Mouse (Mus musculus) right cerebral cortex, adult 2 months (tissue): ENCODE measurements around the gene Uap1.
A peak's percentile ranks its signal among the peaks of the same experiment; 100 is the strongest.

Experiments
- DNase-seq, 2 experiments: peaks; one replicate each; pipeline ENCODE4 v3.0.0; 2021 to 2022; ENCODE audit warnings: low spot score in 2 of 2

Uap1 gene

DNA sequence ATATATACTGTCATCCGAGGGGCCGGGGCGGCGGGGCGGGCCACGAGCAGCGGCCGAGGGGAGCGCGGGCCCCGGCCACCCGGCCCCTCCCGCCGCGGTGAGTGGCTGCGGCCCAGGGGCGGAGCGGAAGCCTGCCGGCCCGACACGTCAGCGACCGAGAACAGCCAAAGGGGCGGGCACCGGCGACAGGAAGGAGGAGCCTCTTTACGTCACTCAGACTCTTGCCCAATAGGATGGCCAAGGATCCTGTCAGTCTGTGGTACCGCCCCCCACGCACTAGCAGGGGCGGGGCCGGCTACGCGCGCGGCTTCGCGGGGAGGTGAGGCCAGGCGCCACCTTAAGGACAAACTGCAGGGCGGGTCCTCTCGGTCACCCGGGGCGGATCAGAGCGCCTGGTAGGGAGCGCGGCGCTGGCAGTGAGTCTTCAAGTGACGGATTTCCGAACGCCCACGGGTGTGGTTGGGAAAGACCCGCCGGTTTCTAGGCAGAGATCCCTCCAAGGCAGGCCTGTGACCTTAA is at the start of gene Uap1:
Uap1 (minus strand) TSS at position 144 of the 519 bp plus-strand sequence.
- DNase-seq: peak; percentile 94 to 97

DNA sequence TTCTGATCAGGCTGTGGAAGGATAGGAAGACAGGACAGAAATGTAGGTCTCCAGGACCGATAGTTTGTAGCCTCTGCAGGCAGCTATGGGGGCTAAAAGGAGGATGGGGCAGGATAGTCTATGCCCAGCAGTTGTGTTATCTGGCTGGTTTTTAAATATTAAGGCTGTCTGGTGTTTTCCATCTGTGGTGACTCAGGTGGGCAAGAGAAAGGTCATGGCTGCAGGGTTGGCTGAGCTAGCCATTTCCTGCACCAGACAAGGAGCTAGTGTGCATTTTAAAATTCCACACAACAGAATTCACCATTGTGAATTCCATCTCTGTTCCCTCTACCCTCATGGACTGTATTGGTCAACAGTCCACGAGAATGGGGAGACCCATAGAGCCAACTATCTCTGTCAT is 48.5 kb upstream of the Uap1 start:
- no peak for DNase-seq

GRCm38 (mm10) chr1:170220351-170220750 is 45.6 kb upstream of the Uap1 start:
- DNase-seq: no peak

DNA sequence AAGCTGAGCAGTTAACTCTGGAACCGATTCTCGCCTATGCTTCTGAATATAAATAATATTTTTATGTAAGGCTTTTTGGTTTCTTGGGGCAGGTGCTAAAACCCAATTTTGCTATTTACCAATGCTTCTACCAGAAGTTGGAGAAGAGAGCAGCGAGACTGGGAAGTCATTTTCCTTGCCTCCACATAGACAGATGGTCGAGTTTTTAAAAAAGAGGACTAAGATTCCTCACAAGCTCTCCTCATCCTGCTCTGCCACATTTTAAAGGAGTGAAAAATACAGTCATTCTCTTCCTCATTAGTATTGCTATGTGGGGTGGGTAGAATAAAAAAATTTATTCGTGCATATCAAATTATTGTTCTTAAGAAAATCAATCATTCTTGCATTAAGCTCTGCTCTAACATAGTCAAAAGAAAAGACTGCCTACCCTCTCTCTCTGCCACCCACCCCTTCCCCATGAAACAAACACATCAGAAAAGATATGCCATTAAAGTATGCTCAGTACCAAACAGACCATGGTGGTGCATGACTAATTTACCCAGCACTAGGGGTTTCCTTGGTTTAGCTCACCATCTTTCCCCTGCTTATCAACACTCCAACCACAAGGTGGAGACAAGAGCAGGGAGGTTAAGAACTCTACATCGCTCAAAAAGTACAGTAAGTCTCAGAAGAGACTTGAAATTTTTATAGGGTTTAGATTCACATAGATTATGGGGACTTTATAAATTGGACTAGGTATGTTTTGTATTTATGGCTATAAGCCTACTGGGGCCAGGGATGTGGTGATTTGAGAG is 43.5 kb upstream of the Uap1 start:
- DNase-seq: no peak

DNA sequence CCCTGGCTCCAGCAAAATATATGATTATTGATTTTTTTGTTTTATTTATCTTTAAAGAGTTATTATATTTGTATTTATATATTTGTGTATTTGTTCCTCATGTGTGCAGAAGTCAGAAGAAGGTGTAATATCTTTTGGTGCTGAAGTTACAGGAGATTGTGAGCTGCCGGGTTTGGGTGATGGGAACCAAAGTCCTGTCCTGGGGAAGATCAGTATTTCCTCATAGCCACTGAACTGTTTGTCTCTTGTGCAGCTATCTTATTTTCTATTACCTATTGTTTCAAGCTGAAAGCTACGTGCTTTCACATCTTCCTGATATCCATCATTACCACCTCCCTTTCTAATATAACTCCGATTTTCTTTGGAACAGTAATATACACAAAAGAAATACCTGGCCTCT is 40.8 kb upstream of the Uap1 start:
- no peak for DNase-seq

DNA sequence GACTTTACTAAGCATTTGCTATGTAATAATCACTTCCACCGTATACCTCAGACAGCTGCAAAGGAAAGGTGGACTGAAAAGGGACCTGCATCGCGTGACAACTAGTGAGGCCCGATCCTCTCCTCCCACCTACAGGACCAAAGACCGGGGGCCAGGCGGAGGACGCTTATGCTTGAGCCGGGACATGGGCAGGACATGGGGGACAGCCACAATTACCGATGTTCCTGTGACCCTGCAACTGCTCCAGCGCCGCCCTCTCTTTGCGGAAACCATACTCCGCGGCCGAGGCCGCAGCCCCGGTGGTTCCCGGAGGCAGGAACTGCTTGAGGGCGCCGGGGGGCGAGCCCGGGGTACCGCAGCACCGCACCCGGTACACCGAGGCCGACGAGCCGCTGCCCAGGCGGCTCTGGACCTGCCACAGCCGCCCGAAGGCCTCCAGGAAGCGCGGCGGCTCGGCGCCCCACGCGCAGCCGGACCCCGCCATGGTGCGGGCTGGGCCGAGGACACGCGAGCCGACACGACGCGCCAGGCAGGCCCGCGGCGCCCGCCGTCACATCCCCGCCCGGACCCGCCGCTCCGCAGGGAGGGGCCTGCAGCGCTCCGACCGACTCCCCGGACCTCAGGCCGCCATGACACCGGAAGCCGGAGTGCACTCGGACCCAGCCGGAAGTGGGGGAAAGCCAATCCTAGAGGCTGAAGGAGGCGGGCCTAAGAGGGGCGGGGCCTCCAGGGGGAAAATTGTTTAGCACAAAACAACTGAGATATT is 40.2 kb upstream of the Uap1 start, which contains the start of gene Uhmk1:
Uhmk1 (minus strand) TSS at position 641 of the 766 bp plus-strand sequence.
- peak; percentile 88 to 90 for DNase-seq

DNA sequence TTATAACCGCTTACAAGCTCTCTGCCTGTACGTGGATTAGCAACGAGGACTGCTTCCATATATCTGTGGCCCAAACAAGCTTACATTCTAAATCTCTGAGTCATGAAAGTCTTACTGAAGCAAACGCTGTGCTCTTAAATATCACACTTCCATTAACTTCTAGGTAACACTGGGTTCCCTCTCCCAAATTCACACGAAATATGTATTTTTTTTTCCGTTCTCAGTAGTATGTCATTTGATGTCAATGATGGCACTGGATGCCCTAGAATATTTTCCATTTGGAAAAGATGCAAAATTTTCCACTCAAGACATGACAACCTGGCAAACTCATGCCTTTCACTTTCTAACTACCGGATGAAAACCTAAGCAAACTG is 39.6 kb upstream of the Uap1 start:
- DNase-seq: no peak

DNA sequence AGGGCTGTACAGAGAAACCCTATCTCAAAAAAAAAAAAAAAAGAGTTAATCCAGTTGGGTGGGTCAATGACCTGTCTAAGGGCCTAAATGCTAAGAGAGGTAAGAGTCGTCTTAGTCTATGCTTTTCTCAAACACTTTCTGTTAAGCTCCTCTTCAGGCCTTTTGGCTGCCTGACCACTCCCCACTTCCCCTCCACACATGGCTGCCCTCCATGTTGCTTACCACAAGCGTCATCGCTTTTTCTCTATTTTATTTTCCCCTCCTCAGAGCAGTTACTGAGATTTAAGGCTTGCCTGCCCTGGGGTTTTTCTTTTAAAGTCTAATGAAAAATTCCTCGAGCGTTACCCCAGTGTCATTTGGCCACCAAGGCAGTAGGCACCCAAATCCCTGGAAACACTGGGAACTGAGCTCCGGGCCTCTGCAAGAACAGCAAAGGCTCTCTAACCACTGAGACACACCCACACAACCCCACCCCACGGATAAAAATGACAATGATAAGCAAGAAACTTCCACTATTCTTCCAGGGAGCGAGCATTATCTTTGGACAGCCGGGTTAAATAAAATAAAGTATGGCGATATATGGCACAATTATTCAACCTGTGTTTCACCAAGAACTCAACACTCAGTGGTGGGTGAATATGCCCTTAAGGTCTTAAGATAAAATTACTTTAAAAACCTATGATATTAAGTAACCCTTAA is 38.6 kb upstream of the Uap1 start:
- no peak for DNase-seq

DNA sequence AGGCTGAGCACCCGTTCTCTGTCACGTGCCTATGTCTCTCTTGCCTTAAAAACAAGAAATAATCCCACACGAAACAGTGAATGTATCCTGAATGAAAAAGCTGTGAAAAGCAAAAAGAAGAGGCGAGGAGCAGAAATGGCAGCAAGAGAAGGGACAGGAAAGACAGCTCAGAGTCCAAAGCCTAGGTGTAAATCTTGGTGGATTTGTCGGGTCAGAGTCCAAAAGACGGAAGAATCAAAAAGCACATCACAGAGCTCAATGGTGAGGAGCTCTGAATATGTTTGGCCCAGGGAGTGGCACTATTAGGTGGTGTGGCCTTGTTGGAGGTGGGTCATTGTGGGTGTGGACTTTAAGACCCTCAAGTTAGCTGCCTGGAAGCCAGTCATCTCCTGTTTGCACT is 31.6 kb upstream of the Uap1 start:
- no peak for DNase-seq

DNA sequence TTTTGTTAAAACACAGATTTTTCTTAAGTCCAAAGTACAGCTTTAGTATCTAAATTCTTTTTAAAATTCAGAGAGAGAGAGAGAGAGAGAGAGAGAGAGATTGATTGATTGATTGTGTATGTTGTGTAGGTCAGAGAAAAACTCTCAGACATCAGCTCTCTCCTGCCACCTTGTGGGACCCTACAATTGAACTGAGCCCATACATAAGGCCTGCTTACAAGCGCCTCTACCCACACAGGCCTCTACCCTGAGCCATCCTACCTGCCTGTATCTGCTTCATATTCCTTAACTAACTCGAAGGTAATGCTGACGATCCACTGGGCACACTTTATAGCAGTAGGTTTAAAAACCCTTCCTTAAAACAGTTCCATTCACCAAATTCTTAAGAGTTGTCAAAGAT is 25.6 kb upstream of the Uap1 start:
- DNase-seq: peak; percentile 48 to 52

- no peak for DNase-seq
Measured at GRCm38 (mm10) chr1:170196211-170196610, 21.5 kb upstream of the Uap1 start.

DNA sequence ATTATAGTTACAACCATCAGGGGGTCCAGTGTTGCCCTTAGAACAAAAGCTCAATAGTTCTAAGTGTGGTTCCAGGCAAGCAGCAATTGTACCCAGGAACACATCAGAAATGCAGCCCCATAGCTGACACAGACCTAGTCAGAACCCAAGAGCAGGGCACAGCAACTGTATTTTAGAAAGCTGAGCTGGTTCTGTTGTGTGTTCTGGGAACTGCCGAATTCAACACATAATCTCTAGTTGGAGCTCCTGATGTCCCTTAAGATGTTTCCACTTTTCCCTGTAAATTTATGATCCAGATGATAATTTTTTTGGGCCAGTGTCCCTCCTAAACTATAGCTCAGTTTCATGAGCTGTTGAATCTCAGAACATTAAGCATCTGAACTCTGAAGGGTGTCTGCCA is 17.2 kb upstream of the Uap1 start:
- no peak for DNase-seq

- DNase-seq: no peak
Measured at GRCm38 (mm10) chr1:170190225-170190624, 15.5 kb upstream of the Uap1 start.

- DNase-seq: peak in 1 of 2 experiments; percentile 28
Measured at GRCm38 (mm10) chr1:170188601-170189000, 13.8 kb upstream of the Uap1 start.

DNA sequence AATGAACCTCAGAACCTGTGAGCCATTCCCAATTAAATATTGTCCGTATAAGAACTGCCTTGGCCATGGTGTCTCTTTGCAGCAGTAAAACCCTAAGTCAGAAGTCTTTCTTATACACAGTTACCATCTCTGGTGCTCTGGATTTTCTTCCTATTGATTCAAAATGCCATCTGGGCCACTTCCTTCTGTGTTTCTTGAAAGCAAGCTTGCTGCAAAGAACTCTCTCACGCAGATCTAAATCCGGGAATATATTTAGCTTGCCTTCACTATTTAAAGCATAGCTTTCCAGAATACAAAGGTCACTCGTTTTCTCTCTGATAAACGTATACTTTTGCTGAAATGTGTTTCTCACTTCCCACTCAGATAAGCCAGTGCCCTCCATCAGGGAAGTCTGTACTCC is 11.8 kb upstream of the Uap1 start:
- DNase-seq: peak; percentile 31 to 32

DNA sequence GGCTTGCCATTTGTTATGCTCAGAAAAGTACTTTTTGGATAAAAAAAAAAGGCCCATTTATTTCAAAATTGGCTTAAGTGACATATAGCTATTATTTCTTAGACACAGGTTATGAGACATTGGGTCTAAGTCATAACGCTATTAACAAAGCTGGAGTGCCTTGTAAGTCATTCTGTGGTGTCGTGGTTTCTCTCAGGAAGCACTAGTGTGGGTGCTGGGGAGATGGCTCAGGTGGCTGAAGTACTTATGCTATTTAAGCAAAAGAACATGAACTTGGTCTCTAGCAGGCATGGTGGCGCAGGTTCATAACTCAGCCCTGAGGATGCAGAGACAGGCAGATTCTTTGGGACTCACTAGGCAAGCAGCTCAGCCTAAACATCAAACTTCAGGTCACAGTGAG is 10.4 kb upstream of the Uap1 start:
- DNase-seq: no peak

- DNase-seq: no peak
Measured at GRCm38 (mm10) chr1:170182706-170183105, 7.9 kb upstream of the Uap1 start.

DNA sequence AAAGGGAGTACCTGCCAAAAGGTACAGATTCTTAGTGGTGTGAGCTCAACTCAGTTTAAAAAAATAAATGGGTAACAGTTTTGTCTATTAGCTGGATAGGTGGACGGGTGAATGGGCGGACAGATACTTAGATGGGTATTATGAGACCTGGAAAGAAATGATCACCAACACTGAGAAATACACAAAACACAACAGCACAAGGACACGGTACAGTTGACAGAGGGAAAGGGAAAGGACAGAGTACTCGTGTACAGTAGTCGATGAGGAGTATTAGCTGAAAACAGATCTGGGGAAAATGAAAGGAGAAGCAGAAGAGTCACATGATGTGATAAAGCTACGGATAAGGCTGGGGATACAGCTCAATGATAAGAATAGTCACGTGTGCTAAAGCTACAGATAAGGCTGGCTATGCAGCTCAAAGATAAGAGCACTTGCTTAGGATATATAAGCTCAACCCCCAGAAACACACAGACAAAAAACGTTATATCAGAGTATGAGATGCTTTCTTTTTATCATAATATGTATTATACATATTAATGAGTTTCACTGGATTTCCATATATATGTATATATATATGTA is 2.0 kb upstream of the Uap1 start:
- DNase-seq: no peak

DNA sequence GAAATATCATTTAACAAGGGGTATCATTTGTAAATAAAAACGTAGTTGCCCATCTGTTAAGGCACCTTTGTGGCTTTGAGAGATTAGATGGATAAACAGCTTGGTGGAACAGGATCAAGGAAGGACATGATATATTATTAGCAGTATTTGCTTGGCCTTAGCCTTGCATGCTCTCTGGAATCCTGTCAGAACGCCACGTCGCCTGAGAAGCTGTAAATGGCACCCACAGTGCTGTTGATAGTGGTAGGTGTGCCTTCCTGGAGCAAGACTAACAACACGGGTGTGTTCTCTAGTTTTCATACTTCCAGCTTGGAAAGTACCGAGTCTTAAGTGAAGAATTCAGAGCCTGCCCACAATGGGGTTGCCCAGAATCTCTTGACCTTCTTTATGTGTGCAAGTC is 1.1 kb upstream of the Uap1 start:
- DNase-seq: no peak

DNA sequence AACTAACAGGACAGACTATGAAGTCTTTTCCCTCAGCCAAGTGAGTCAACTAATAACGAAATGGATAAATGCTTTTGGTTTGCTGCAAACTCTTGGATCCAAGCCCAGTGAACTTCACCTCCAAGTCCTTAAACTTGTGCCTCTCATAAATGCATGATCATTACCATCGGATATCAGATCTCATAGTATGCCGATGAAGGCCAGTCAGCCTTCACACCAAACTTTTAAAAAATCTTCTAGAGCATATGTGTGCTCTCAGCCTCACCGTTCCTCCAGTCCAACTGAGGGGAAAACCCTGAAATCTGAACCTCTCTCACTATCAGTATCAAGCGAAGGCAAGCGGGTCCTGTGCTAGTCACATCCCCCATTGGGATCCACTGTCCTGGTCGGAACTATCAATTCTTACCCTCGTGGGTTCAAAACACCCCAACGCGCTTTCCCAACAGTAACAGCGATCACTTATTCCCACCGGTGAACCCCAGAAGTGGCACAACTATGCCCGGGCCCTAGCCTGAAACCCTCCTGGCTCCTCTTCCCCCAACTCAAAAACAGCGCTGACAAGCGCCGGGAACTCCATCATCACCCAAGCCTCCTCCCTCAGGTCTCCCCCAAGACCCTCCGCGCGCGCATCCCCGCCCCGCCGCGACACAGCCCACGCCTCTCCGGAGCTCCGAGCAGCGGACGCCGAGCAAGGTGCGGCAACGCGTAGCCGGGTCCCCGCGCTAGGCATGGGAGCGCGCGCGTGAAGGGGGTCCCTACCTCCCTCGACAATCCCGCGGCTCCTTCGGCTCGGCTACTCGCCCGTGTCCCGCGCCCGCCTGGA is 555 bp downstream of the Uap1 start:
- DNase-seq: peak; percentile 20

DNA sequence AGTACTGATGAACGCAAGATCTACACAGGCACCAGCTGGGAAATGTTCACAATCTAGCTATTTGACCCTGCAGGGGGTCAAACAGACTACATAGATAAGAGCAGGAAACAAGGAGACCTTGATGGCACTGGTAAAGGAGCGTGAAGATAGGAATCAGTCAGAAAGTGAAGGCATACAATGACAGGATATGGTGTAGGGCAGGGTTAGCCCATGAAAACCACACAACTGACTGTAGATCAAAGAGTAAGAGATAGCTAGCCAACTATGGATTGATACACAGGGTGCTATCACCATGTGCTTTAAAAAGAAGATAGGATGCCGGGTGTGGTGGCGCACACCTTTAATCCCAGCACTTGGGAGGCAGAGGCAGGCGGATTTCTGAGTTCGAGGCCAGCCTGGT is 7.0 kb downstream of the Uap1 start:
- no peak for DNase-seq
